Mouse (Mus musculus) left cerebral cortex, adult 9 months (tissue): ENCODE measurements at regions not wholly inside any gene's neighbourhood (a gene's known extent, or its start where the extent isn't known, plus 50 kb on each side); places are given as distances from the start of the nearest gene placed in this dataset.

Experiments used
- DNase-seq, 2 experiments: peaks; one replicate each; pipeline ENCODE4 v3.0.0; 2022; ENCODE audit warnings: low spot score in 2 of 2

DNA sequence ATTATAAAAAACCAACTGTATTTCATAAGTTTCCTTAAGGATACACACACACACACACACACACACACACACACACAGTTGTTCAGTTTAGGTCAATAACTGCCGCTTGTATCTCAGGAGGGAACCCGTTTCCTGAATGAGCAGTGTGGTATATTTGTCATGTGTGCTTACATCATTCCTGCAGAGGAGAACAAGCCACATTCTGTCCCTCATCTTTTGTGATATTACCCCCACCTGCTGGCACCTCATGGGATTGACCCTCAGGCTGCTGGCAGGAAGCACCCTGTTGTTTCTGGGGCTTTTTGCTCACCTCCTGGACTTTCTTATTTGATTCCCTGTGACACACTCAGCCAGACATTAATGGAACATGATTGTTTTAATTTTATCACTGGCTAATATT lies 66.4 kb upstream of the Htr1a start:
- DNase-seq: peak; percentile 27 to 84

DNA sequence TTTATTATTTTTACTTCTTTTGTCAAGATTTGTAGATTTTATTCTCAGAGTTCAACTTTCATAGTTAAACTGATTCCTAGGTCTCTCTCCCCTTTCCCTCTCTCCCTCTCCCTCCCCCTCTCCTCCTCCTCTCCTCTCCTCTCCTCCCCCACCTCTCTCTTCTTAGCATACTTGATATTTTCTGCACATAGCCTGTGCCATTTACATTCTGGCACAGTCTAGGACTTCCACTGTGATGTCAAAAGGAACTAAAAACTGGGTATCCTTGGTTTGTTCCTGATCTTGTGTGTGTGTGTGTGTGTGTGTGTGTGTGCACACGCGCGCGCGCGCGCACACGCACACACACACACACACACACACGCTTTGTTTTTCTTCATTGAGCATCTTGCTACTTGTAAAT lies 64.9 kb upstream of the Htr1a start:
- DNase-seq: no peak

DNA sequence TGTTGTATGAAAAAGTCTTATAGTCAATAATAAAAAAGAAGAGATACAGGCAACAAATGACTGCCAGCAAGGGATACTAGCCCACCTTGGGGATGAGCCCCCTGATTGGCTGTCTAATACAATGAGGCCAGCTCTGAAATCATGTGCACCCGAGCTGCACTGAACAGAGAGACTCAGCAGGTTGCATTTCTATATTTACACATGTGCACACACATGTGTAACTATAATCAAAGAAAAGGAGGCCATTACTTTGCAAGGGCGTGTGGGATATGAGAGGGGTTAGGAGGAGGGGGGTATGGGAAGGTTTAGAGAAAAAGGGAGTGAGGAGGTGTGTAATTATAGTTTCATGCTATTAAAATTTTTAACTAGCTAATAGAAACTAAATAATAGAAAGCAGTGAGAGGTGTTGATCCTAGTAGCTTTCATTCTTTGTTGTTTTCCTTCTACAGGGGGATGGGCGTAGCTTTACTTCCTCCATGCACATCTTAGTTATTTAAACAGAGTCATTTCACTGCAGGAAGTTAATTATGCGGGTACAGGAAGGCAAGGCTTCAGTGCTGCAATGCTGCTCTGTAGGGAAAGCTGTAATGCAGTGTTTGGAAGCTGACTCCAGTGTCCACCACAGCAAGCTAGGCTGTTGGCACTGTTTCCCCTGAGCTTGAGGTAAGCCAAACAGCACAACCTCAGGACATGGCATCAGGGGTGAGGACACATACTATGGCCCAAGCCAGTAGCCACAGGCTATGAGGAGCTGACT lies 56.2 kb upstream of the Htr1a start:
- DNase-seq: no peak
